Mouse (Mus musculus): ENCODE measurements at regions not wholly inside any gene's neighbourhood (a gene's known extent, or its start where the extent isn't known, plus 50 kb on each side); places are given as distances from the start of the nearest gene placed in this dataset.

DNA sequence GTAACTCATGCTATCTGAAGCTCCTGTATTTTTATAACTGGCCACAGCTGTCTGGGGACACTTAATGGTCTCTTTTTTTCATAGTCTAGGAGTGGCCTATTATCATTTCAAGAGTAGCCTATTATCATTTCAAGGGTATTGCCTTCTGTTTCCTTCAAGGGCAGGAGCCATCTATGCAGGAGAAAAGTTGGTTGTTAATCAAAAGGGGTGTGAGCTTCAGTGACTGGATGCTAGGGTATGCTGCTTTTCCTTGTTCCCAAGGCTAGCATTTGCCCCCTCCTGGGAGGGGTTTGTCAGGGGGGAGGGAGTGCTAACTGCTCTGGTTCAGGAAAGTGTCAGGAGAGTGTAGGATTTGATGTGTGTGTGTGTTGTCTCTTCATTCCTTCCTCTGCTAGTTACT lies 178.3 kb upstream of the Dsel start:
- H3K36me3 ChIP-seq (replicated peaks in 1 of 2; ENCODE audit: control insufficient read depth in 1 of 2, insufficient read depth in 1 of 2, low read length in 1 of 2) = no peaks in the 10 kb centered on the region
- no peak overlapping the region for H3K9ac ChIP-seq (ENCODE audit: insufficient read depth, low read depth)
- H3K4me3 ChIP-seq (replicated peaks in 1 of 3; ENCODE audit: low read depth in 2 of 3, low read length in 2 of 3, poor library complexity in 1 of 3) = no peak overlapping the region
- no peak overlapping the region for H3K27ac ChIP-seq (ENCODE audit: insufficient read depth, low read depth)
- no peak overlapping the region for H3K4me2 ChIP-seq (ENCODE audit: insufficient read depth, low read depth, poor library complexity, severe bottlenecking)
- H3K4me1 ChIP-seq (ENCODE audit: control insufficient read depth in 1 of 2, insufficient read depth in 2 of 2) = no peaks in the 10 kb centered on the region
- no peaks in the 10 kb centered on the region for H3K79me2 ChIP-seq (replicated peaks; ENCODE audit: control insufficient read depth, extremely low read depth, insufficient read depth, poor library complexity, severe bottlenecking)
- no peaks in the 10 kb centered on the region for H3K27me3 ChIP-seq (replicated peaks)
- dilution Hi-C loops (cut with MboI; ENCODE audit: extremely low pct_ligation_motif_present, extremely low pct_unique_long_range_greater_than_20kb, low sequenced_read_pairs) = no loop called here
- in situ Hi-C loops (cut with MboI; ENCODE audit: low pct_ligation_motif_present, low pct_unique_long_range_greater_than_20kb, low sequenced_read_pairs) = no loop called here
- DNase-seq (ENCODE audit: extremely low read depth) = no peak
- TF ChIP-seq CHD2 (IDR thresholded peaks at IDR 0.05; ENCODE audit: low read length) (no peak), KAT2A (IDR thresholded peaks at IDR 0.05; ENCODE audit: insufficient replicate concordance, low read length) (no peak), POLR2A (IDR thresholded peaks at IDR 0.05; ENCODE audit: low read depth, low read length) (no peak), UBTF (IDR thresholded peaks at IDR 0.05; ENCODE audit: low read depth, low read length) (no peak), TBP (conservative IDR thresholded peaks at IDR 0.05; ENCODE audit: low read depth, low read length) (no peak), MAFK (IDR thresholded peaks at IDR 0.05; ENCODE audit: insufficient replicate concordance, low read length) (no peak), SMC3 (IDR thresholded peaks at IDR 0.05; ENCODE audit: low read depth, low read length) (no peak), PAX5 (IDR thresholded peaks at IDR 0.05; ENCODE audit: low read length) (no peak), MXI1 (IDR thresholded peaks at IDR 0.05; ENCODE audit: low read depth, low read length) (no peak), ELF1 (IDR thresholded peaks at IDR 0.05; ENCODE audit: low read depth, low read length) (no peak)
- H3K9me3 ChIP-seq (replicated peaks; ENCODE audit: low read length) = peaks cover 37% of the 10 kb centered on the region

DNA sequence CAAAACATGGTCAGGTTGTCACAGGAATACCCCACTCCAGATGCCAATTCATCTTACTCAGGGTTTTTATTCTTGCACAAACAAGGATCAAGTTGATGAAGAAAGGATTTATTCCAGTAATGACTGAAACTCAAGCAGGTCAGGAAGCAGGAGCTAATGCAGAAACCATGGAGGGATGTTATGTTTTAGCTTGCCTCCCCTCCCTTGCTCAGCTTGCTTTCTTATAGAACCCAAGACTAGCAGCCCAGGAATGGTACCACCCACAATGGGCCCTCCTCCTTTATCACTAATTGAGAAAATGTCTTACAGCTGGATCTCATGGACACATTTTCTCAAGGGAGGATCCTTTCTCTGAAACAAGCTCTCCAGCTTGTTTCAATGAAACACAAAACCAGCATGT lies 175.2 kb upstream of the Dsel start:
- Histone ChIP-seq H3K36me3 (replicated peaks in 1 of 2; ENCODE audit: control insufficient read depth in 1 of 2, insufficient read depth in 1 of 2, low read length in 1 of 2) (no peaks in the 10 kb centered on the region), H3K27me3 (replicated peaks) (no peaks in the 10 kb centered on the region), H3K4me3 (replicated peaks in 1 of 3; ENCODE audit: low read depth in 2 of 3, low read length in 2 of 3, poor library complexity in 1 of 3) (no peak overlapping the region), H3K9ac (ENCODE audit: insufficient read depth, low read depth) (no peak overlapping the region), H3K4me1 (ENCODE audit: control insufficient read depth in 1 of 2, insufficient read depth in 2 of 2) (no peaks in the 10 kb centered on the region), H3K79me2 (replicated peaks; ENCODE audit: control insufficient read depth, extremely low read depth, insufficient read depth, poor library complexity, severe bottlenecking) (no peaks in the 10 kb centered on the region), H3K4me2 (ENCODE audit: insufficient read depth, low read depth, poor library complexity, severe bottlenecking) (no peak overlapping the region), H3K27ac (ENCODE audit: insufficient read depth, low read depth) (no peak overlapping the region), H3K9me3 (replicated peaks; ENCODE audit: low read length) (peaks cover 27% of the 10 kb centered on the region)
- no peak for DNase-seq (ENCODE audit: extremely low read depth)
- in situ Hi-C loops (cut with MboI; ENCODE audit: low pct_ligation_motif_present, low pct_unique_long_range_greater_than_20kb, low sequenced_read_pairs) = no loop called here
- no peak for TF ChIP-seq RCOR1 (conservative IDR thresholded peaks at IDR 0.05; ENCODE audit: low read depth, low read length)
- TF ChIP-seq MAFK (IDR thresholded peaks at IDR 0.05; ENCODE audit: insufficient replicate concordance, low read length) = no peak
- no peak for TF ChIP-seq CTCF (conservative IDR thresholded peaks at IDR 0.05 in 1 of 2, IDR thresholded peaks at IDR 0.05 in 1 of 2; ENCODE audit: low read depth in 2 of 2, low read length in 2 of 2)
- no peak for TF ChIP-seq ETS1 (conservative IDR thresholded peaks at IDR 0.05; ENCODE audit: low read depth, low read length)
- TF ChIP-seq PAX5 (IDR thresholded peaks at IDR 0.05; ENCODE audit: low read length) = no peak
- no peak for TF ChIP-seq MEF2A (IDR thresholded peaks at IDR 0.05; ENCODE audit: borderline replicate concordance, low read depth, low read length)
- TF ChIP-seq HCFC1 (IDR thresholded peaks at IDR 0.05; ENCODE audit: low read depth, low read length) = no peak
- TF ChIP-seq RAD21 (IDR thresholded peaks at IDR 0.05; ENCODE audit: low read depth, low read length) = no peak
- no peak for TF ChIP-seq UBTF (IDR thresholded peaks at IDR 0.05; ENCODE audit: low read depth, low read length)
- TF ChIP-seq SIN3A (IDR thresholded peaks at IDR 0.05; ENCODE audit: low read length) = no peak
- no peak for TF ChIP-seq MYC (IDR thresholded peaks at IDR 0.05; ENCODE audit: low read depth, low read length)
- TF ChIP-seq CHD1 (IDR thresholded peaks at IDR 0.05; ENCODE audit: low read depth, low read length) = no peak
- TF ChIP-seq EP300 (IDR thresholded peaks at IDR 0.05; ENCODE audit: low read length) = no peak
- no peak for TF ChIP-seq MXI1 (IDR thresholded peaks at IDR 0.05; ENCODE audit: low read depth, low read length)
- TF ChIP-seq E2F4 (IDR thresholded peaks at IDR 0.05; ENCODE audit: insufficient replicate concordance, low read depth, low read length) = no peak
- no peak for TF ChIP-seq POLR2A (IDR thresholded peaks at IDR 0.05; ENCODE audit: low read depth, low read length)
- TF ChIP-seq GABPA (IDR thresholded peaks at IDR 0.05; ENCODE audit: insufficient replicate concordance, low read depth, low read length) = no peak
- no peak for TF ChIP-seq TBP (conservative IDR thresholded peaks at IDR 0.05; ENCODE audit: low read depth, low read length)
- dilution Hi-C loops (cut with MboI; ENCODE audit: extremely low pct_ligation_motif_present, extremely low pct_unique_long_range_greater_than_20kb, low sequenced_read_pairs) = no loop called here

All from CH12.LX (cell line).